Mouse (Mus musculus): ENCODE results near the gene Msh3. TPM values are rescaled to one million over a fixed set of nuclear protein-coding genes. Genes with fewer than 3 reads are reported as not detected.
A peak's percentile ranks its signal among the peaks of the same experiment; 100 is the strongest.
"Not testable (repeated sequence)": the region's sequence is repeated elsewhere in the genome, so short reads cannot be mapped to it uniquely, and the experiment has no call there.

Msh3 gene
- total RNA-seq (2021): 10 to 100 TPM; 11.6 to 12.0 TPM
- long read RNA-seq, experiment 1, partial matches to known transcripts: 0 of 12 reads
- long read RNA-seq, experiment 1, other reads (novel, unspliced or antisense): 7 of 12 reads
- long read RNA-seq, experiment 2, partial matches to known transcripts: 2 of 13 reads
- long read RNA-seq, experiment 2, other reads (novel, unspliced or antisense): 8 of 13 reads

DNA sequence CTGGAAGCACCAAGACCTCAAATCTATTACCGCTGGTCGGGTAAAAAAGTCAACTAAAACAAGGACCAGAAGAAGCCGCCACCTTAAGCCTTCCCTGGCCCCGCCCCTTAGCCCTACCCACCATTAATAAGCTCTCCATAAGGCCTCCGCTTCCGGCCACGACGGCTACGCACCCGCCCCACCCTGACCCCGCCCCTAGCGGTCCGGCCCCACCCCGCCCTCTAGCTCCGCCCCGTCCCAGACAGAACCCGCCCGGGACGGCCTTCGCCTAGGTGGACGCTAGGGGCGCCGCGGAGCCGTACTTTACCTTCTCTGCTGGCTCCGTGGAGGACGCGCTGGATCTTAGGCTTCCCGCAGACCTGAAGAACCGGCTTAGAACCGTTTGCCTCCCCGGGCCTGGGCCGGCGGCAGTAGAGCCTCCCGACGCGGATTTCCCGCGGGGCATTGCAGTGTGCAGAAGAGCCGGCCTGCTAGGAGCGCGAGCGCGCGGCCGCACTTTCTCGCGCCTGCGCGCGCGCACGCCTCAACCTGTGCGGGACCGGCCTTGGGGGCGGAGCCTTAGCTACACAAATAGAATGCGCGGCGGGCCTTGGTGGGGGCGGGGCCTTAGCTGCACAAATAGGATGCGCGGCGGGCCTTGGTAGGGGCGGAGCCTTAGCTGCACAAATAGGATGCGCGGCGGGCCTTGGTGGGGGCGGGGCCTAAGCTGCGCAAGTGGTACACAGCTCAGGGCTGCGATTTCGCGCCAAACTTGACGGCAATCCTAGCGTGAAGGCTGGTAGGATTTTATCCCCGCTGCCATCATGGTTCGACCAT, at the start of gene Msh3, which contains the start of gene Dhfr:
TSS of gene Msh3 (minus strand) at position 548 of the 816 bp plus-strand sequence.
TSS of gene Dhfr (plus strand) at position 271 of the 816 bp plus-strand sequence.
- peak; percentile 95 to 97 for DNase-seq
- intact Hi-C loops (cut with DNase I): loop anchor here (10.0 kb wide), 1 partner anchor 130 kb away; the partner anchor contains the start of gene Fam151b

DNA sequence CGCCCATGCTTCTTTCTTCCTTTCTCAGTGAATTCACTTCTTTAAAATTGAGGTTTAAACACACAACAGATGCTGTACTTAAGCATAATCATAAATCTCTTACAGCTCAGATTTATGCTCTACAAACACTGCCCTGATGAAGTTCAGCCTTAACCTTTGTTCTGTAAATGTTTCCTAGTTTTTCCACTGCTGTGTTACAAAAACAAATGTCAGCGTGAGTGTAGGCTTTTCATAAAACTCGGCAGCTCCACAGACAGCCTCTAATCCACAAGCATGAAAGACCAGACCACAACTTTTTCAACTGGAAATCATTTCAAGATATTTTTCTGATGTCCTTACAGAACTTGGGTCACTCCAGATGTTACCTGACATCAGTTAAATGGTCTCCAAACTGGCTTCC, 48.7 kb upstream of the Msh3 start:
- intact Hi-C loops (cut with DNase I): no loop called here
- DNase-seq: no peak

DNA sequence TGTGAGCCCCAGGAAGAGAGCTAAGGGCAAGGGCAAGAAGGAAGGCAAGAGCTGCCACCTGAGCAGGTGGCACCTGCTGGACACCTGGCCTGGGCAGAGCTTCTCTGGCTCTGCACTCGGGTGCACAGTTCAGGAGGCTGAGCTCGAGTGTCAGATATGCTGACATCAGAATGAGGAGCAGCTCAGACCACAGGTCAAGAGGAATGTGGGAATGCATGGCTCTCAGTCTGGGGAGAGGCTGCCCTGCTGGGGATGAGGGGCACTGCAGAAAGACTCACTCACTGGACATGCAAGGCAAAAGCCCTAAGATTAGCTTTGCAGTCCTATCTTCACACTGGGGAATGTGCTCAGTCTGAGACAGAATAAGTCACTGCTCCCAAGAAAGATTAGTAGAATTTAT, 47.3 kb upstream of the Msh3 start:
- DNase-seq: no peak
- intact Hi-C loops (cut with DNase I): no loop called here

DNA sequence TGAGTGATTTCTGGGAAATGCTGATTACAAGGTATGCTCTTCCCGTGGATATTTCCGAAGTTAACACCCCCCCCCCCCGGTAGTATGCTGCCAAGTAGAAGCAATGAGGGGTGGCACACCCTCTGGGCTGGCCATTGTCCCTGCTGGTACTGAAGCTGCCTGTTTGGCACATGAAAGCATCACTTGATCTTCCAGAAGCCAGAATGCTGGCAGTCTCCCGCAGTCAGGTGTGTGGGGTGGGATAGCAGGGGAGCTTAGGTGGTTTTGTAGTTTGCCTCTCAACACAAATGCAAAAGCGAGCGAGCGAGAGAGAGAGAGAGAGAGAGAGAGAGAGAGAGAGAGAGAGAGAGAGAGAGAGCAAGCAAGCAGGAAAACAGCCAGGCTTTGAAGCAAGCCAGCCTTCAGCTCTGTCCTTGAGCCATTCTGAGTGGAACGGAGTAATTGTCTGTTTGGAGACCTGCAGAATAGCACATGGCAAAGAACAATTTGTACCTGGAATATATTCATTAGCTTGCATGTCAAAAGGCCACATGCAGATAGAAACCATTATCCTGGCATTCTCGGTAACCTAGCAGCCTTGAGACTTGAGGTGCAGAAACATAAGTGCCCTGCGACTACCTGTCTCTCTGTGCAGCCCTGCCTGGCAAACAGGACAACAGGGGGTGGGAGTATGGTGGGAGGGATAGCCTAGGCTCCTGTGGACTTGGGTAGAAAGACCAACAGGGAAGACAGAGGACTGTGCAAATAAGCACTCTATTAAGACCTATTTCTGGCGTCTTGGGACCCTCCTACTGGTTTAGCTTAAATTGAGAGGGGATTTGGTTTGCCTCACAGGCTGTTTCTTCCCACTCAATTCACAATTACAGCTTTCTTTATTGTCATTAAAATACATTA, 43.9 kb upstream of the Msh3 start:
- intact Hi-C loops (cut with DNase I): no loop called here

DNA sequence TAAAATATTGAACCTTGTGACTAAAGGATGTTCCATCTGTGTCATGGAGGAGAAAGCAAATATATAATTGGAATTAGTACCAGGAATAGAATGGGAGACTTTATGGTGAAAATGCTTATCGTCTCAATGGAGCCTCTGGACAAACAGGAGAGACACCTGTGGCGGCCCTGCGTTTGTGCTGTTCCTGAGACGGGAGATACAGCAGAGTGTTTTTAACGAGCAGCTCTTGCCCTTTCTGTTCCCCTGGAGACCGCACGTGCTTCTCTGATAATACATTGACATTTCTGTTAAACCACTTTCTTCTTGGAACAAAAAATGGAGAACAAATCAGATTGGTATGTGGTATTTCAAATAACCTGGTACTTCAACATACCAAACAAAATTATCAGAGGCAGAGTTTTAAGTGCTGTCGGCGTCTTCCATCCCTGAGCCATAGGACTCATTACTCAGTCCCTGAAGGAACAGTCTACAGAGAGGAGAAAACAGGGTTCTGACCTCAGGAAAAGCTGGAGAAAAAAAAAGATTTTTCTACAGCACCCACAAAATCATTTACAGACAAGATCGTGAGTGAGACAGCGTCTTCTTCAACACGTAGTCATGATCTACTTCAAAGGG, 38.4 kb upstream of the Msh3 start:
- no peak for DNase-seq
- intact Hi-C loops (cut with DNase I): no loop called here

More for the DNA sequence above, 43.9 kb upstream of the Msh3 start:
- DNase-seq: no peak

DNA sequence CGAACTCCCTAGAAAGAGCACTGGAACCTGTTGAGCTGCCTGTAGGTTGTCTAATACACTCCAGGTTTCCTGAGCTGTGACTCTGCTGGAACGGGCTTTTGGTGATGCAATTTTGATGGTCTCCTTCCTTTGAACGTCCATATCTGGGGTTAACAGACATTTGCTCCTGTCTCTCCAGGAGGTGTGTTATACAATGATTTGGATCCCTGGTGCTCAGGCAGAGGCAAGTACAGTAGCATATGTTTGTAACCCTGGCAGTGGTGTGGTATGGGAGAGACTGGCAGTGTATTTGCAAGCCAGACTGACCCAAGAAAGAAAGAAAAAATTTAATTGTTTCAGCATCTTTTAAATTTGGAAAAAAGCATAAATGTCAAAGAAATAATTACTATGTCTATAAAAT, 32.6 kb upstream of the Msh3 start:
- no peak for DNase-seq
- intact Hi-C loops (cut with DNase I): no loop called here

DNA sequence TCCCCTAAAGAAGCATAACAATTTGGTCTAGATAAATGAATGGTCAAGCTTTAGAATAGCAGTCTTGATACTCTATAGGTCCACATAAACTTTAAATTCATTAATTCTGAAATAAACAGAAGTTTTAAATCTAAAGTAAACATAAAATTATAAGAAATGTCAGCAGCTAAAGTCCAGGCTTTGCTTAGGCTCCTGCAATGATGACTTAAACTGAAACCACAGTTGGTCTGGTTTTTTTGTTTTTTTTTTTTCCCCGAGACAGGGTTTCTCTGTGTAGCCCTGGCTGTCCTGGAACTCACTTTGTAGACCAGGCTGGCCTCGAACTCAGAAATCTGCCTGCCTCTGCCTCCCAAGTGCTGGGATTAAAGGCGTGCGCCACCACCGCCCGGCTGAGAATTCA, 16.7 kb upstream of the Msh3 start:
- DNase-seq; intact Hi-C loops (cut with DNase I): not testable (repeated sequence)

DNA sequence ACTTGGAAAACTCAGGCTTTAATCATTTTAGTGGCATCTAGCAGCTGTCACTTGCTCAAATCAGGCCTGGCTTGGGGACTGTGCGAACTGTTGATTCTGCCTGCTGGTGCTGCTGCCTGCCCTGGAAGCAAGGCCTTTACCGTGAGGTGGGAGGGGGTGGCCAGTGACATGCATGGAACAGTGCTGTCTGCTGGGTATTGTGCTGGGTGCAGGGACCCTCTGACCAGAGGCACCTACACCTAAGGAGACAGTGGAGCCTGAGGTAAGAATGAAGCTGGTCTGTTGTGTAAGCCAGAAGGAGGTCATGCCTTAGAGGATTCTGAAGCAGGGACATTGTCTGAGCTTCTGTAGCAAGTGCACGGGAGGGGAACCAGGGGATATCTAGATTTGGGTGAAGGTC, 16.0 kb upstream of the Msh3 start:
- intact Hi-C loops (cut with DNase I): no loop called here
- no peak for DNase-seq

DNA sequence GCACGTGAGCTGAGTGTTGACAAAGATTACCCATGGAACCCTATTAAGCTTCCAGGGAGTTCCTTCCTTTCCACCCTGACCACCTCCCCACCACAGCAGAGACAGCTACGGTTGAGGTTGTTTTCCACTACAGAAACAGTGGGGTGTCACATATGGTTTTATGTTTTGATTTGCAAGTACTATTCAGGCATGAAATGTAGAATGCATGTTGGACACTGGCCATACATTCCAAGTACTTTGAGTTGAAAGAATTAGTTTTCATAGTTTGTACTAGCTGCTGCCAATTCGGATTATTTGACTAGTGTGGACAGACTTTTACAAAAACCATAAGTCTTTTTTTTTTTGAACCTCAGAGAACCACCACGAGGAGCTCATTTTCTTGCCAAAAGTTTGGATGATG, 10.5 kb upstream of the Msh3 start:
- intact Hi-C loops (cut with DNase I): no loop called here
- no peak for DNase-seq

DNA sequence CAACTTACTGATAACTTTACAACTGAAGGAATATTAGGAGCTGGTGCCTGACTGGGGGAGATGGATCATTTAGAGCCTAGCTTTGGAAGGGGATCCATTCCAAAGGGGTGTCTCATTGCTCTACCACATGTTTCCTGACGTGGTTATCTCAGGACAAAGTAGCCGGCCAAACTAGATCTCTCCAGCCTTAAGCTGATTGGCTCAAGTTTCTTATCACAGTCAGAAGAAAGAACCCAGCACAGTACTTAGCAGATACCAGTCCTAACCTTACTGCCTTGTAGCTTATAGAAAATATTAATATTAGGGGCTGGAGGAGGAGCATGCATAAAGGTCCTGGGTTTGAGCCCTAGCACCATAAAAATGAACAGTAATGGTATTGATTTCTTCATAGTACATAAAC, 6.8 kb upstream of the Msh3 start:
- intact Hi-C loops (cut with DNase I): no loop called here
- DNase-seq: no peak

DNA sequence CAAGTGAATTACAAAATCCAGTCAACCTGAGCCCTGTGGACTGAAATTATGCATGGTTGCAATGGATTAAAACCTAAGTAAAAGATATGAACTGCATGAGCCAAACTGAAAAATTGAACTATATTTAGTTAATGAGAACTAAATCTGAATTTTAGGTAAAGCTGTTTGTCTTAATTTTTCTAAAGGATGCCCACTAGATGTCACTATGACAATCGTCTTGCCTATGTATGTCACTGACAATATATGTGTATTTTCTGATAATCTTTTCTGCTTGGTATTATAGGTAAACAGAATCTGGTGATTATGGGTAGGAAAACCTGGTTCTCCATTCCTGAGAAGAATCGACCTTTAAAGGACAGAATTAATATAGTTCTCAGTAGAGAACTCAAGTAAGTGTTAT, 2.8 kb upstream of the Msh3 start:
- intact Hi-C loops (cut with DNase I): loop anchor here (10.0 kb wide), 1 partner anchor 127 kb away; the partner anchor contains the start of gene Fam151b
- DNase-seq: no peak

DNA sequence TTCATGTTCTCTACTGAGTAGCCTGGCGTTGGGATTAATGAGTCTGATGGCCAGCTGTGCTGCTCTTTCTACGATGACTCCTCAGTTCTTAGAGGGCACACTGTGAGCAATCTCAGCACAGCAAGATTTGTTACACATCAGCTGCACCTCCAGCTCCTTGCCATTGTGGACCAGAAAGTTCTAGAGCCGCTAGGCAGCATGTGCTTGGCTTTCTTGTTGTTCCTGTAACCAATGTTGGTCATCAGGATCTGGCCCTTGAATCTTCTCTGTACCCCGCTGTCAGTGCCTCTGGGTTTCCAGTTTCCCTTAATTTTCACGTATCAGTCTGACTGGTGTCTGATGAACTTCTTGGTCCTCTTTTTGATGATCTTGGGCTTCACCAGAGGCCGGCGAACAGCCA, 1.6 kb upstream of the Msh3 start:
- intact Hi-C loops (cut with DNase I): loop anchor here (10.0 kb wide), 1 partner anchor 128 kb away; the partner anchor contains the start of gene Fam151b
- no peak for DNase-seq

DNA sequence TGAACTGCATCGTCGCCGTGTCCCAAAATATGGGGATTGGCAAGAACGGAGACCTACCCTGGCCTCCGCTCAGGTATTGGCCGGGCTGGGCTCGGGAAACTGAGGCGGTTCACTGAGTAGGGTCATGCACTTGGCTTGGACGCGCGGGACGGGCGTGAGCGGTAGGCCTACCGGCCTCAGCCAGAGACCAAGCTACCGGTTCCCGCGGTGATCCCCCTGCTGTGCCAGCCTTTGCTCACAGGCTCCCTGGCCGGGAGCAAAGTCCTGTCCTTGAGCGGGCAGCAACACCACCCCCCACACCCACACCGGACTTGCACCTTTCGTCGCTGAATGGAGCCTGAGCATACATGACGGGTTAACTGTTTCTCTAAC, 455 bp upstream of the Msh3 start:
- DNase-seq: peak in 1 of 2 experiments; percentile 5
- intact Hi-C loops (cut with DNase I): loop anchor here (10.0 kb wide), 1 partner anchor 130 kb away; the partner anchor contains the start of gene Fam151b

DNA sequence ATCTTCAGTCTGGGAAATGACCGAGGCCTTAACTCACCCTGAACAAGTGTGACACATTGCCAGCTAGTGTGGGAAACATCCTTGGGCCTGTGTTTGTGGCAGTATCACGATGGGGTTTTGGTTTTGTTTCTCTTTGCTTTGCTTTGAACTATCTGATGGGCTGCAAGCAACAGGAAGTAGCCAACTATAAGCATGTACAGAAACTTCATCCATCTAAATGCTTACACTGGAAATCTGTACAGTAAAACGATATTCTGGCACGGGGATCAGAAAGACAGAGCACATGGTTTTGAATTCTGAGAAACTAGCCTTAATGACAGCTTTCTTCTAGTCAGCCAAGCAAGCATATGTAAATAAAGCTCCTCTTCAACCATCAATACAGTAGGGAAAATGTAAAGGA, 847 bp downstream of the Msh3 start:
- DNase-seq: no peak
- intact Hi-C loops (cut with DNase I): loop anchor here (10.0 kb wide), 1 partner anchor 131 kb away; the partner anchor contains the start of gene Fam151b

DNA sequence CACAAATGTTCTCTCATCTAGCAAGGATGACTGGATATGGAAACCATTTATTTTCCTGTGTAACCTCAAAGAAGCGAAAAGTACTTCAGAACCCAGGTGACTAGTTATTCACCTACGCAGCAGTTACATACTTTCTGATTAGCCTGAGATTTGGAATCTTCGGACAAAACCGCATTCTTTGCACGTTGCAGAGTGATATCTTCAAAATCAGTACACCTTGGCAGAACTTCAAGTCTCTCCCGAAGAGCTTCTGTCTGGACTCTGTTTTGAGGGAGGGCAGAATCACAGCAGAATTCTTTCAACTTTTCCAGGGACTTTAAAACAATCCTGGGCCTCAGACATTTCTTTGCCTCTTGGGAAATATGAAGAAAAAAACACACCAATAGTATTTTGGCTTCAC, 3.7 kb downstream of the Msh3 start:
- intact Hi-C loops (cut with DNase I): loop anchor here (10.0 kb wide), 1 partner anchor 134 kb away; the partner anchor contains the start of gene Fam151b
- DNase-seq: no peak

DNA sequence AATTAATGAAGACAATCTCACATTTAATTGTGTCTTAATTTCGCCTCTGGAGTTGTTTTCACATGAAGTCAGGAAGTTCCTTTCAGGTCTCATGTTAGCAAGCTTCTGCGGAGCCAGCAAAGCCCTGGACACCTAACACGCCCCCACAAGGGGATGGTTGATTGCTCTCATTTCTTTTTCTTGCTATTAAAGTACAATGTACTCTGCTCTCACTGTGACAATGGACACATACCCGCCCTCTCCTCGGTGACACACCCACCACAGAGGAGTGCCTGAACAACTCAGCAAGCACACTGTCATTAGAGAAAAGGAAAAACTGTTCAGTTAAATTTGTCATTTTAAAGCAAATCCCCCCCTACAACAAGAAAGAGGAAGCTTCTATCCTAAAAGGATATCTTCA, 8.5 kb downstream of the Msh3 start:
- no peak for DNase-seq
- intact Hi-C loops (cut with DNase I): no loop called here

DNA sequence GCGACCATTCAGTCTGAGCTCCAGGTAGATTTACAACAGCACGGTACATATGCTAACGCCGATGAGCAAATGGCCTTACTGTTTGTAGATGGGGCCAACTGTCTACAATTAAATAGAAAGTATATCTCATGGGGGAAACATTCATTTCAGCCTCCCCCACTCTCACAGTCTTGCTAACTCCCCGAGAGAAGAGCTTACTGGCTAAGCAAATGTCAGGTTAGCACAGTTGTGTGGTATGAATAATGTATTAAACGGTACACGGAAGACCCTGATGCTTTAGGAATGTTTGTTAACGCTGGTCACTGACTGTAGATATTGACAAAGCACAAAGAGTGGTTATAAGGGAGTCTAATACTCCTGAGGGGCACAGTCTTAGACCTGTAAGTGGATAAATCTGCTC, 10.8 kb downstream of the Msh3 start:
- no peak for DNase-seq
- intact Hi-C loops (cut with DNase I): no loop called here

DNA sequence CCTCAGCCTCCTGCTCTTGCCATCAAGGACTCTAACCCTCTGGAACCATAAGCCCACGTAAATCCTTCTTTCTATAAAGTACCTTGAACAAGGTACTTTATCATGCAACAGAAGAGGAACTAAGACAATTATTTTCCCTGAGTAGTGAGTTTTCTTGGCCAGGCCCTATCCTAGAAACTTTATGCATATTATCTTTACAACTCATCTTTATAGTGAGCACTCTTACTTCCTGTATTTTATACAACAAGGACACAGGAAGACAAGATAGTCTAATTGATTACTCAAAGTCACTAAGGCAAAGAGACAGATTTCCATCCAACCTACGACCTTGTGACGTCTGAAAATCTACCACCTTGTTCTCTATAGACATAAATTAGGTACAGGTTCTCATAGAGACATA, 15.0 kb downstream of the Msh3 start:
- intact Hi-C loops (cut with DNase I): loop anchor here (5.0 kb wide), 1 partner anchor 432 kb away; no protein-coding TSS in a partner anchor
- no peak for DNase-seq

DNA sequence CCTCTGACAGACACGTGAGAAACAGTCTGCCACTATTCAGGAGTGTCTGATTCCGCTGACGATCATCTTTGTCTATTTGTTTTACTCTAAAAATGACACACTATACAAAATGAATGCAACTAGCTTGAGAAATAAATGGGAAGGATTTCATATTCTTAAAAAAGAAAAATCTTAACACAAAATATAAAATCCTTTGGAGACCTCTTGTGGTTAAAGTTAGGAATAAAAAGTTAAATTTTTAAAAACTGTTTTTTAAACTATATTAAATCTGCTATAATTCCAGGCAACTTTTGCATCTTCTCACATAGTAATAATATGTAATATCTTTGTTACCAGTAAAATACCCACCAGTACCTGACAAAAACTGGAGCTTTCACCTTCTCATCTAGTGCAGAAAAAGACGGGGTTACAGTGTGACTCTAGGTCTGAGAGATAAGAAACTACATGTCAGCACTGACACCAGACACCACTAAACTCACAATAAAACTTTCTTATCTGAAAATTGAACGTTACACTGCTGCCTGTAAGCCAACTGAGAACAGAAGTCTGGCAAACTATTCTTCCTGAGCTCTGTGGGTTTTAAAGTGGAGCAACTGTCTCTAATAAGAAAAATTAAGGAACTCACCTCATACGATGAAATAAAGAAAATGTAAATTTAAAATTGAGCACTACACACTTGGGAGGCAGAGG, 16.9 kb downstream of the Msh3 start:
- intact Hi-C loops (cut with DNase I): loop anchor here (5.0 kb wide), 1 partner anchor 431 kb away; no protein-coding TSS in a partner anchor
- DNase-seq: no peak

All from gastrocnemius, postnatal 36 days (tissue).